Mouse (Mus musculus) mouse trophoblast stem cell (cell line): ENCODE measurements around the gene Loxl4.

Experiments
- in situ Hi-C, 2 experiments: fragments of 300-500 bp; cut with MseI, MboI; formaldehyde crosslinking; loops; 2 replicates in 1 of 2; 3 replicates in 1 of 2; pipeline ENCODE4 v1.15.1; 2025

Gene Loxl4

GRCm38 (mm10) chr19:42612654-42613053, at the start of gene Loxl4:
TSS of gene Loxl4 (minus strand) at chr19:42612813.
- in situ Hi-C loops = no loop called here

GRCm38 (mm10) chr19:42661430-42662164, 49.0 kb upstream of the Loxl4 start:
- in situ Hi-C loops = loop anchor here in 1 of 2 experiments (5.0 to 25.0 kb wide), 2 partner anchors 116 to 349 kb away; partner anchors contain the start of gene Hps1

GRCm38 (mm10) chr19:42660244-42660565, 47.6 kb upstream of the Loxl4 start:
- in situ Hi-C loops = loop anchor here in 1 of 2 experiments (5.0 to 25.0 kb wide), 2 partner anchors 117 to 348 kb away; partner anchors contain the start of gene Hps1

GRCm38 (mm10) chr19:42659354-42660243, 47.0 kb upstream of the Loxl4 start:
- in situ Hi-C loops = loop anchor here (5.0 to 25.0 kb wide), 5 partner anchors 67 to 347 kb away; partner anchors contain the start of gene Hps1 (in 1 of the 2)

GRCm38 (mm10) chr19:42658435-42659135, 46.0 kb upstream of the Loxl4 start:
- in situ Hi-C loops = loop anchor here (5.0 to 25.0 kb wide), 4 partner anchors 66 to 346 kb away; no protein-coding TSS in a partner anchor

GRCm38 (mm10) chr19:42657769-42658168, 45.2 kb upstream of the Loxl4 start:
- in situ Hi-C loops = loop anchor here (5.0 to 25.0 kb wide), 4 partner anchors 65 to 345 kb away; no protein-coding TSS in a partner anchor

GRCm38 (mm10) chr19:42657306-42657705, 44.7 kb upstream of the Loxl4 start:
- in situ Hi-C loops = loop anchor here (5.0 to 25.0 kb wide), 4 partner anchors 65 to 345 kb away; no protein-coding TSS in a partner anchor

GRCm38 (mm10) chr19:42655006-42655405, 42.4 kb upstream of the Loxl4 start:
- in situ Hi-C loops = loop anchor here (5.0 to 25.0 kb wide), 4 partner anchors 63 to 343 kb away; no protein-coding TSS in a partner anchor

GRCm38 (mm10) chr19:42653091-42653490, 40.5 kb upstream of the Loxl4 start:
- in situ Hi-C loops = loop anchor here (10.0 to 25.0 kb wide), 3 partner anchors 118 to 341 kb away; no protein-coding TSS in a partner anchor

GRCm38 (mm10) chr19:42652425-42652824, 39.8 kb upstream of the Loxl4 start:
- in situ Hi-C loops = loop anchor here (10.0 to 25.0 kb wide), 3 partner anchors 118 to 340 kb away; no protein-coding TSS in a partner anchor

GRCm38 (mm10) chr19:42640211-42640610, 27.6 kb upstream of the Loxl4 start:
- in situ Hi-C loops = no loop called here

GRCm38 (mm10) chr19:42639544-42639943, 26.9 kb upstream of the Loxl4 start:
- in situ Hi-C loops = no loop called here

- in situ Hi-C loops = no loop called here
Observed at GRCm38 (mm10) chr19:42638604-42639481, 26.2 kb upstream of the Loxl4 start.

GRCm38 (mm10) chr19:42636631-42637030, 24.0 kb upstream of the Loxl4 start:
- in situ Hi-C loops = no loop called here

- in situ Hi-C loops = no loop called here
Observed at GRCm38 (mm10) chr19:42633650-42634049, 21.0 kb upstream of the Loxl4 start.

- in situ Hi-C loops = no loop called here
Observed at GRCm38 (mm10) chr19:42632301-42632700, 19.7 kb upstream of the Loxl4 start.

- in situ Hi-C loops = no loop called here
Observed at GRCm38 (mm10) chr19:42631541-42631961, 18.9 kb upstream of the Loxl4 start.

GRCm38 (mm10) chr19:42628068-42628467, 15.5 kb upstream of the Loxl4 start:
- in situ Hi-C loops = no loop called here

GRCm38 (mm10) chr19:42613647-42614225, 1.1 kb upstream of the Loxl4 start:
- in situ Hi-C loops = no loop called here

- in situ Hi-C loops = no loop called here
Observed at GRCm38 (mm10) chr19:42613116-42613515, 503 bp upstream of the Loxl4 start.
